Mouse (Mus musculus) right cerebral cortex, postnatal 25 days (tissue): ENCODE measurements around the gene Bdp1.
A peak's percentile ranks its signal among the peaks of the same experiment; 100 is the strongest.
"Not testable (repeated sequence)": the region's sequence is repeated elsewhere in the genome, so short reads cannot be mapped to it uniquely, and the experiment has no call there.

ENCODE experiments used
- DNase-seq: peaks from one replicate; pipeline ENCODE4 v3.0.0; 2022

Gene Bdp1

GRCm38 (mm10) chr13:100103748-100104254 is at the start of gene Bdp1:
Gene Bdp1, minus strand, starts transcription at chr13:100104070.
- peak; percentile 96 for DNase-seq

GRCm38 (mm10) chr13:100152659-100153058 is 48.8 kb upstream of the Bdp1 start:
- DNase-seq, result no peak

- no peak for DNase-seq
Measured at GRCm38 (mm10) chr13:100141646-100142314, 37.9 kb upstream of the Bdp1 start.

- no peak for DNase-seq
Measured at GRCm38 (mm10) chr13:100125258-100125643, 21.4 kb upstream of the Bdp1 start.

GRCm38 (mm10) chr13:100124423-100125257 is 20.8 kb upstream of the Bdp1 start, which contains the start of gene Smn1:
Gene Smn1, plus strand, starts transcription at chr13:100124852.
- DNase-seq, result peak; percentile 98

- no peak for DNase-seq
Measured at GRCm38 (mm10) chr13:100123970-100124369, 20.1 kb upstream of the Bdp1 start.

GRCm38 (mm10) chr13:100112218-100112972 is 8.5 kb upstream of the Bdp1 start:
- DNase-seq, result no peak

- peak; percentile 88 for DNase-seq
Measured at GRCm38 (mm10) chr13:100107652-100108472, 4.0 kb upstream of the Bdp1 start, which contains the start of gene Serf1. Gene Serf1, plus strand, starts transcription at chr13:100108012.

GRCm38 (mm10) chr13:100103052-100103658 is 715 bp downstream of the Bdp1 start:
- no peak for DNase-seq

- no peak for DNase-seq
Measured at GRCm38 (mm10) chr13:100098808-100099207, 5.1 kb downstream of the Bdp1 start.

- DNase-seq, result no peak
Measured at GRCm38 (mm10) chr13:100071473-100071872, 32.4 kb downstream of the Bdp1 start.

GRCm38 (mm10) chr13:100067821-100068220 is 36.0 kb downstream of the Bdp1 start:
- DNase-seq, result no peak

- DNase-seq, result no peak
Measured at GRCm38 (mm10) chr13:100063936-100064335, 39.9 kb downstream of the Bdp1 start.

GRCm38 (mm10) chr13:100057738-100058137 is 46.1 kb downstream of the Bdp1 start:
- DNase-seq, result not testable (repeated sequence)

GRCm38 (mm10) chr13:100026013-100026412 is 77.9 kb downstream of the Bdp1 start:
- DNase-seq, result no peak

- DNase-seq, result no peak
Measured at GRCm38 (mm10) chr13:100016891-100017290, 87.0 kb downstream of the Bdp1 start.

- no peak for DNase-seq
Measured at GRCm38 (mm10) chr13:100015937-100016336, 87.9 kb downstream of the Bdp1 start.

GRCm38 (mm10) chr13:100014906-100015895 is 88.7 kb downstream of the Bdp1 start, which contains the start of gene Mccc2:
Gene Mccc2, minus strand, starts transcription at chr13:100015639.
- DNase-seq, result peak; percentile 83

GRCm38 (mm10) chr13:100005911-100006496 is 97.9 kb downstream of the Bdp1 start:
- no peak for DNase-seq

- DNase-seq, result peak; percentile 70
Measured at GRCm38 (mm10) chr13:100001790-100002196, 102.1 kb downstream of the Bdp1 start.
